Mouse (Mus musculus) thymus, adult 2 months (tissue): ENCODE results near the gene C1qbp. TPM values are rescaled to one million over a fixed set of nuclear protein-coding genes. Genes with fewer than 3 reads are reported as not detected.
A peak's percentile ranks its signal among the peaks of the same experiment; 100 is the strongest.

Experiments used
- DNase-seq: peaks from one replicate; pipeline ENCODE4 v3.0.0; 2021
- H3K27ac ChIP-seq: fragments of 200-500 bp; 2 replicates; pipeline ENCODE4 v1.5.1; 2012; ENCODE audit warnings: low read length, control low read depth; ENCODE audit not compliant: control insufficient read depth, insufficient read depth
- H3K27me3 ChIP-seq: fragments of 200-500 bp; 2 replicates; pipeline ENCODE4 v1.6.1; 2012; ENCODE audit warnings: mild to moderate bottlenecking, low read length, moderate library complexity, mixed read lengths; ENCODE audit not compliant: control insufficient read depth, insufficient read depth
- H3K36me3 ChIP-seq: fragments of 200-500 bp; 2 replicates; pipeline ENCODE4 v1.6.1; 2012; ENCODE audit warnings: mild to moderate bottlenecking, low read length, moderate library complexity; ENCODE audit not compliant: control insufficient read depth, insufficient read depth
- H3K4me1 ChIP-seq: fragments of 200-500 bp; replicated peaks from 2 replicates; pipeline ENCODE4 v1.6.1; 2012; ENCODE audit warnings: low read length; ENCODE audit not compliant: control insufficient read depth, insufficient read depth
- H3K4me3 ChIP-seq: fragments of 200-500 bp; 2 replicates; pipeline ENCODE4 v1.5.1; 2012; ENCODE audit warnings: mild to moderate bottlenecking, low read length, control low read depth, moderate library complexity; ENCODE audit not compliant: control insufficient read depth, insufficient read depth
- CTCF ChIP-seq: fragments of 200-500 bp; IDR thresholded peaks from 2 replicates; pipeline ENCODE4 v1.5.1; 2012; ENCODE audit warnings: mild to moderate bottlenecking, control low read depth, low read length, moderate library complexity, borderline replicate concordance; ENCODE audit not compliant: control insufficient read depth, poor library complexity, insufficient read depth; ENCODE audit errors: extremely low read depth
- POLR2A ChIP-seq: fragments of 200-500 bp; IDR thresholded peaks from 2 replicates; pipeline ENCODE4 v1.6.1; 2012; ENCODE audit warnings: mild to moderate bottlenecking, low read length, control low read depth, moderate library complexity; ENCODE audit not compliant: control insufficient read depth, poor library complexity, insufficient read depth; ENCODE audit errors: extremely low read depth
- WGBS: fragments of 180-500 bp; shearing (Covaris S2); methylation state at CpG from one replicate; pipeline ENCODE4 v1.1.7; 2018; 5-methylcytosine and 5-hydroxymethylcytosine counted together
- polyA plus RNA-seq: library from polyadenylated mRNA; depleted of rRNA; stranded (reverse); fragments of >200 nt; gene quantifications from 2 replicates; pipeline ENCODE4 v1.2.3, GENCODE M21; 2012; rRNA removed

C1qbp gene
- polyA plus RNA-seq: 132 and 253 TPM in 2 replicates

DNA sequence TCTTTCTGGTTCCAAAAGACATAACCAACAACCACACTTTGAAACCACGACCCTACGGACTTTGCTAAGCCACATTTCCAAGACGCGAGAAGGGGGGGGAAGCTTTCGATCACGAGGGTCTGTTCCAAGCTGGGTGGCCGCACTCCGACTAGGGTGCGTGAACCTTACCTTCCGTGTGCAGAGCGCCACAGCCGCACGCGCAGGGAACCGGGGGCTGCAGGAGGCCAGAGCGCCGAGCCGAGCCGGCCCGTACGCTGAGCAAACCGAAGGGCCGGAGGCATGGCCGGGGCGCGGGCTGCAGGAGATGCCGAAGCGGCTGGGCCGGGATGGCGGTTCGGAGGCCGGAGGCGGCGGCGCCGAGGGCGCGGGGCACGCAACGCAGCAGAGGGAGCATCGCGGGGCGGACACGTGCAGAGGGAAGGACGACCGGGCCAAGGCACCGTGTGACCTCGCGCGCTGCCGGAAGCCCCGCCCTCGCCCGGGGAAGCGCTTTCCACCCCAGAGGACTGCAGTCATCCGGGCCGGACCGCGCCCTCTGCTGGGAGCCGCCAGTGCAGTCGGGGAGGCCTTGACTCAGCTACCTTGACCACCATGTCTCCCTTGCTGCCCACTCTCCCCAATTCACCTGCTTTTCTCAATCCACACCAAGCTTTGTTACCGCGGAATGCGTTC, at the start of gene C1qbp:
Gene C1qbp (minus strand): TSS at position 470 of the 672 bp plus-strand sequence.
- Histone ChIP-seq H3K36me3 (peaks cover 27% of the 10 kb centered on the region), H3K27ac (no peak within 1 kb of the TSS), H3K4me1 (peaks cover 6% of the 10 kb centered on the region; the same call in 1 of the 2 replicates), H3K27me3 (no peaks in the 10 kb centered on the region), H3K4me3 (peak within 1 kb of the TSS; percentile 75)
- TF ChIP-seq POLR2A (no peak), CTCF (peak; percentile 99)
- peak; percentile 94 for DNase-seq
- under 1% methylated on average over 64 of the region's 64 CpGs for WGBS

DNA sequence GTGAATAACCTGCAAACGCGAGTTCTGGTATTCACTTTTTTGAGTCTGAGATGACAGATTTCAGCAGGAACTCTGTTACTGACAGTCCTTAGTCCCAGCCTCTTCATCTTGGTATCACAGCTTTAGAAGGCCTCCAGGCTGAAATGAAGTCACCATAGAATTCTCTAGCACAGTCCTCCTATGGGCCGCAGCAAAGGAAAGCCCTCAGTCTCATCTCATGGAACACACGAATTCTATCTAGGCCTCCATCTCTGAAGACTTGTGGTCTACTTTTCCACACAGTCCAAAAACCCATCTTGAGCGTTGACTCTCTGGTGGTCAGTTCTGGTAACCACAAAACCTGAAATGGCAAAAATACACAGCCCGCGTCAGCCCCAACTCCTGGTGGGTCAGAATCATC, 49.2 kb upstream of the C1qbp start:
- no peak overlapping the region for H3K4me3 ChIP-seq
- 79% methylated on average over 7 of the region's 7 CpGs for WGBS
- H3K27me3 ChIP-seq: no peaks in the 10 kb centered on the region; the same call in 1 of the 2 replicates
- TF ChIP-seq POLR2A: no peak
- no peak for TF ChIP-seq CTCF
- no peaks in the 10 kb centered on the region for H3K4me1 ChIP-seq
- DNase-seq: no peak
- peaks cover 13% of the 10 kb centered on the region for H3K36me3 ChIP-seq
- no peak overlapping the region for H3K27ac ChIP-seq

DNA sequence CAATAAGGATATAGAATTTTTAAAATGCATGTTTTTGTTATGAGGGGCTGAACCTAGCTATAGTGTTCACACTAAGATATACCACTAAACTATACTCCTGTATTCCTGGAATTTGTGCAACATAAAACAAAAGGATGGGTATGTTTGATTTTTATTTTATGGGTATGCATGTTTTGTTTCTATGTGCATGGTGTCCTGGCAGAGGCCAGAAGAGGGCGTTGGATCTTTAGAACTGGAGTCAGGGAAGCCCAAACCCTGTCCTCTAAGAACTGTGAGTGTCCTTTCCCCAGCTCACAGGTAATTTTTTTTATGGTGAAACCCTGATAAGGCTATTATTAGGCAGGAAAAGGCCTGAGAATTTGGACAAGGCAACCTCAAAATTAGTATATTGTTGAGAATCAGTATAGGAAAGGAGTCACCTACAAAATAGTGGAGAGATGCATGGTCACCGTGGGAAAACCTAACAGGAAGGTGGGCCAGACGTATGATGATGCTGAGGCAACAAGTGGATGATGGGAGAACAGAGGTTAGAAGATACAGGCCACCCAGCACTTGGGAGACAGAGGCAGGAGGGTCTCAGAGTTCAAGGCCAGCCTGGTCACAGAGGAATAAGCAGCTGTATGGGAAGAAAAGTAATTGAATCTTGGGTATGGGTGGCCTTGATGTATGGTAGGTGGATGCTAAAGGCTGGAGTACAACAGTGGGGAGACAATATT, 46.7 kb upstream of the C1qbp start:
- WGBS: 78% methylated on average over 3 of the region's 3 CpGs
- TF ChIP-seq CTCF: no peak
- no peak for TF ChIP-seq POLR2A
- DNase-seq: no peak

DNA sequence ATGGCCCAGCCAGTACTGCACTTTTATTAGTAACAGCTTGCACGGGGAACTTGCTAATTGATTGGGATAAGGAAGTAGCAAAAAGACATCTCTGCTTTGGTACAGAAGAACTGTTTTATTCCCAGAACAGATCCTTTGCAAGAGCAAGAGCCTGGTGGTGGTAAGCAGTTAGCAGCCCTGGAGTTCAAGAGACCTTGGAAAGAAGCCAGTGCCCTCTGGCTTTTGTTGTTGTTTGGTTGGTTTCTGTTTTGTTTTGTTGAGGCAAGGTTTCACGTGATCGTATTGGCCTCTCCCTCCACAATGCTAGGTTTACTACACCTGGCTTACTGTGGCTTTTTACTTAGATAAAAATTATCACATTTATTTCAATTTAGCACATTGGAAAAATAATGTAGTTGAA, 45.5 kb upstream of the C1qbp start:
- no peak overlapping the region for H3K4me3 ChIP-seq
- no peak for TF ChIP-seq CTCF
- TF ChIP-seq POLR2A: no peak
- no peak overlapping the region for H3K27ac ChIP-seq
- no peaks in the 10 kb centered on the region for H3K4me1 ChIP-seq
- DNase-seq: no peak
- H3K27me3 ChIP-seq: no peaks in the 10 kb centered on the region
- WGBS: 90% methylated on average over 3 of the region's 3 CpGs
- peaks cover 39% of the 10 kb centered on the region for H3K36me3 ChIP-seq

More for the DNA sequence above, 46.7 kb upstream of the C1qbp start:
- Histone ChIP-seq H3K27me3 (no peaks in the 10 kb centered on the region), H3K27ac (no peak overlapping the region), H3K4me3 (no peak overlapping the region), H3K36me3 (peaks cover 38% of the 10 kb centered on the region), H3K4me1 (no peaks in the 10 kb centered on the region)

DNA sequence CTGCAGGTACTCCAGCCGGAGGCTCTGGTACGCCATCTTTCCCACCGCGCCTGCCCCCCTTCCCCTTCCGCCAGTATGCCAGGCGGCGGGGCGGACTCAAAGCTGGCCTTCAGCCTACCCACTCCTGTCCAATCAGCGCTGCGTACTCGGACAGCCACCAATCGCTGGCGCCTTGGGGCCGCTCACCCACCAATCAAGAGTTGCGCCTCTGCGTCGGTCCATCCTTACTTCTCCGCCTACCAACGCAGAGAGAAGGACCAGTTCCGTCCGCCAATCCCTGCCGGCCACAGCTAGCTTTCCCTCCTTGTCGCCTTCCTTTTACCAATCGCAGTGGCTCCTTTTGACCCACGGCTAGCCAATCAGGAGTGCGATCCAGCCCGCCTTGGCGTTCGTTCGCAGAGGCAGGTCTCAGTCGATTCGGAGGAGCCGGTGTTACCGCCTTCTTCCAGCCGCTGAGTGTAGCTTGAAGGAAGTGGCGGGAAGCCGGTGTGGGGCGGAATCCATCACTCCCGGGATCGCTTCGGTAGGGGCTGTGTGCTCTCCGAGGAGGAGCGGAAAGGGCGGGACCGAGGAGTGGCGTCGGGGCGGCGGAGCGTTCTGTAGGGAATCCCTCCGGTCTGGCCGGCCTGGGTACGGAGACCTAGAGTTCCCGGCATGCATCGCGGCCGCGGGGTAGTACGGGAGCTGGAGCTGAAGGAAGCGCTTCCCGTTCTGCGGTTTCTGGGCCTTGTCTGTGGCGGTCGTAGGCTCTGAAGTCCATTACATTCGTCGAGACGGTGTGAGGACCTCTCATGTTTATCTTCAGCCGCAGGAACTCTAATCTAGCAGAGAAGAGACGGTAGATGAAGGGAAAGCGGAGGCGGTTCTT, 36.6 kb upstream of the C1qbp start, which contains the start of the genes Mis12 and Derl2:
Gene Mis12 (plus strand): TSS at position 411 of the 868 bp plus-strand sequence.
Gene Derl2 (minus strand): TSS at position 641 of the 868 bp plus-strand sequence.
- Histone ChIP-seq H3K36me3 (peaks cover under 1% of the 10 kb centered on the region; the same call in 1 of the 2 replicates), H3K27me3 (no peaks in the 10 kb centered on the region), H3K27ac (peak within 1 kb of the TSS; percentile 58), H3K4me3 (peak within 1 kb of the TSS; percentile 82), H3K4me1 (peaks cover 3% of the 10 kb centered on the region; the same call in 1 of the 2 replicates)
- DNase-seq: peak; percentile 98
- under 1% methylated on average over 70 of the region's 71 CpGs for WGBS
- peak; percentile 63; the same call in 1 of the 2 replicates for TF ChIP-seq POLR2A
- peak; percentile 59; the same call in 1 of the 2 replicates for TF ChIP-seq CTCF
